Mouse (Mus musculus): ENCODE measurements around the gene Rere.

GRCm38 (mm10) chr4:150393607-150394006 lies 112.2 kb downstream of the Rere start:
- TF ChIP-seq CTCF (IDR thresholded peaks at IDR 0.05 in 2 of 3, conservative IDR thresholded peaks at IDR 0.05 in 1 of 3; ENCODE audit: control insufficient read depth in 1 of 3, insufficient read depth in 1 of 3, low read depth in 2 of 3, low read length in 3 of 3, poor library complexity in 1 of 3, severe bottlenecking in 1 of 3), result no peak
- TF ChIP-seq ZNF384 (IDR thresholded peaks at IDR 0.05; ENCODE audit: low read depth, low read length), result no peak
- TF ChIP-seq POLR2A (IDR thresholded peaks at IDR 0.05; ENCODE audit: control insufficient read depth in 1 of 2, insufficient read depth in 1 of 2, low read depth in 1 of 2, low read length in 2 of 2, poor library complexity in 1 of 2), result no peak
- TF ChIP-seq JUND (IDR thresholded peaks at IDR 0.05; ENCODE audit: low read depth, low read length), result no peak
- TF ChIP-seq EP300 (IDR thresholded peaks at IDR 0.05; ENCODE audit: low read depth in 1 of 2, low read length in 2 of 2), result no peak

Data from MEL (cell line).